Mouse (Mus musculus): ENCODE data around the gene Scamp3. TPM values are rescaled to one million over a fixed set of nuclear protein-coding genes. Genes with fewer than 3 reads are reported as not detected.
"Not testable (repeated sequence)": the region's sequence is repeated elsewhere in the genome, so short reads cannot be mapped to it uniquely, and the experiment has no call there.

Gene Scamp3
- total RNA-seq, 1 experiment from 2014 or later = 76.9 TPM

GRCm38 (mm10) chr3:89195979-89196877 lies 19.0 kb downstream of the Scamp3 start:
- peak; percentile 95 for DNase-seq

DNA sequence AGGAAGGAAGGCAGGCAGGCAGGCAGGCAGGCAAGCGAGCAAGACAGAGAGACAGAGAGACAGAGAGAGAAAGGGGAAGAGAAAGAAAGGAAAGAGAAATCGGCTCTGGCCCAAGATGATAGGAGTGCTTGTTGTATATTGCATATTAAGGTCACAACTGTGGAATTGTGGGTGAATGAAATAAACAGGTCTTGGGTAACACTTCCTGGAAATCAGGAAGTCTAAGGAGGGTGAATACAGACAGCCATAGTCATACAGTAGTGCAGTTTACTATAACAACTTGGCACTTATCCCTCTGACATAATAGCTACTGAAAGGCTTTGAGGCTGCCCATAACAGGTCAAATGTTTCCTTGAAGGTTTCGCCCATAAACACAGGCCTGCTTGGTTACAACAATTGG lies 22.6 kb downstream of the Scamp3 start:
- no peak for DNase-seq

DNA sequence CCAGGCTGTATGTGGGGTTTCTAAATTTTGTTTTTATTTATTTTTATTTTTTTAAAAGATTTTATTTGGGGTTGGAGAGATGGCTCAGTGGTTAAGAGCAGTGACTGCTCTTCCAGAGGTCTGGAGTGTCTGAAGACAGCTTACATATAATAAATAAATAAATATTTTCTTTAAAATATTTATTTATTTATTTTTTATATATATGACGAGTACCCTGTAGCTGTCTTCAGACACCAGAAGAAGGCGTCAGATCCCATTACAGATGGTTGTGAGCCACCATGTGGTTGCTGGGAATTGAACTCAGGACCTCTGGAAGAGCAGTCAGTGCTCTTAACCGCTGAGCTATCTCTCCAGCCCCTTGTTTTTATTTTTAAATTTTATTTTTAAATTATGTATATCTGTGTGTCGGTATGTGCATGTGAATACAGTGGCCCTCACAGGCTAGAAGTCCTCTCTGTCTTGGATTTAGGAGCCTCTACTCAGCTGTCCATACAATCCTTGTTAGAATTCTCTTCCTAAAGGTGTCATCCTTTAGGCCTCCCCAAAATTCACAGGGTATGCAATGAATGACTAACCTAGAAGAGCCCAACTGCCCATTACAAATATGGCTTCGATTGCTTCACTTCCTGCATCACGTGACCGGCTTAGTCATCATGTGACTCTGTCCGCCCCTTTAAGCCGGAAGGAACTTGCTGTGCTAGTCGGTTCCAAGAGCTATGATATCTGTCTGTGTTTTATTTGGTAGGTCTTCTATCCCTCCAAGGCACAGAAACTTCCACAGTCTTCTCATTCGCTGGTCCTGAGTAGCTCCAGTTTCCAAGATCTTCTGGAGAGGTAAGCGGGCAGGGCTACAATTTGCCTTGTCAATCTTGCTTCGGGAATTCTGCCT lies 25.2 kb downstream of the Scamp3 start, which contains the start of gene Gba:
TSS of gene Gba (plus strand) at position 676 of the 889 bp plus-strand sequence.
- peak; percentile 89 for DNase-seq

GRCm38 (mm10) chr3:89203142-89203514 lies 25.9 kb downstream of the Scamp3 start:
- no peak for DNase-seq

DNA sequence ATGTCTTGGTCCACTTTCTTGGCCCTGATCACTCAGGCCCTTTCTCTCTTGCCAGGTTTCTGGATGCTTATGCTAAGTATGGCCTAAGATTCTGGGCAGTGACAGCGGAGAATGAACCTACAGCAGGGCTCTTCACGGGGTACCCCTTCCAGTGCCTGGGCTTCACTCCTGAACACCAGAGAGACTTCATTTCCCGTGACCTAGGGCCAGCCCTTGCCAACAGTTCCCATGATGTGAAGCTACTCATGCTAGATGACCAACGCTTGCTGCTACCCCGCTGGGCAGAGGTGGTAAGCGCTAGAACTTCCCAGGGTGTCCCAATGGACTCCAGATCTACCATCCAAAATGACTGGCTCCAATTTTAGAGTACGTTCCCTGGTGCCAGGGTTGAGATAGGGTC lies 28.8 kb downstream of the Scamp3 start:
- no peak for DNase-seq

DNA sequence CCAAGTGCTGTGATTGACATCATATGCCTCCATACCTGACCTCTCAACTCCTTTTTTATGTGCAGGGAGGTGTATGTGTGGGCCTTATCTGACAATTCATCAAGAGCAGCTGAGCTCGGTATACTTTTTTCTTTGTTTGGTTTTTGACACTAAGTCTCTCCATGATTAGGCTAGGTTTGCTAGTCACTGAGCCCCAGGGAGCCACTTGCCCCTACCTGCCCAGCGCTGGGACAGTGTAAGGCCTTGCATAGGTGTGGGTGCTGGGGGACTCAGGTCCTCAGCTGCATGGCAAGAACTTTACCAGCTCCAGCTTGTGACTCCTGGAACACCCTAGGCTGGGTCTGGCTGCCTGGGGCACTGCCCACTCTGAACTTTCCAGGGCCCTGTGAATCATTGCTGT lies 29.4 kb downstream of the Scamp3 start:
- no peak for DNase-seq

DNA sequence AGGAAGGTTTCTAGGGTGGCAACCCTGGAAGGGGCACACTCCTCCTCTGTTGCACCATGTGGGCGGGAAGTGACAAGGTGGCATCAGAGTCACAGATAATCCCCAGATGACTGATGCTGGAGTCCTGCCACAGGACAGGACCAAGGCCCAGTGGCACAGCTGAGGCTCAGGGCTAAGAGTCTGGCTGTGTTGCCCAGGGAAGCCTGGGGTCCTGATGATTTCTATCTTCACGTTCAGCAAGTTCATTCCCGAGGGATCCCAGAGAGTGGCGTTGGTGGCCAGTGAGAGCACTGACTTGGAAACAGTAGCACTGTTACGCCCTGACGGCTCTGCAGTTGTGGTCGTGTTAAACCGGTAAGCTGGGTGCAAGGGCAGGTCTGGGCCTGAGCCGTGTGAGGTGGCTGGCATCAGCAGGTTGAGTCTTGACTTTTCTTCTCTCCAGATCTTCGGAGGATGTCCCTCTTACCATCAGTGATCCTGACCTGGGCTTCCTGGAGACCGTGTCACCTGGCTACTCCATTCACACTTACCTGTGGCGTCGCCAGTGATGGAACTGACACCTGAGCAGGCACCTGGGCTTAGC lies 30.9 kb downstream of the Scamp3 start:
- DNase-seq = no peak

DNA sequence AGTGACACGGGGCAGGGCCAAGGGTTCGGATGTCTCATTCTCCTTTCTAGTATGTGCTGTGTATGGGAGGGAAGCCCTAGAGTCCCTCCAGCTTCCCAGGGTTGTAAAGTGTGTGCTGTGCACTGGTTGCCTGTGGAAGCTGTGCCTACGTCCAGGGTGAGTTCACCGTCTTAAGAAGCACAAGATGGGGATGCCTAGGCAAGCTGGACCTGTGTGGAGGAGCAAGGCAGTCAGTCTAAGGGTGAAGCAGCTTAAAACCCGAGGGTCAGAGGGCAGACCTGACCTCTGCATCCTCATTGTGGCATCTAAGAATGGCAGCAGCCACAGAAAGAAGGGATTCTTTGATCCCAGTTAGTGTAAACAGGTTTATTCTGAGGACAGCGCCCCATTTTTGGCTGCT lies 31.5 kb downstream of the Scamp3 start:
- DNase-seq = no peak

- no peak for DNase-seq
Measured at GRCm38 (mm10) chr3:89209731-89210130, 32.5 kb downstream of the Scamp3 start.

GRCm38 (mm10) chr3:89210162-89210561 lies 32.9 kb downstream of the Scamp3 start:
- no peak for DNase-seq

DNA sequence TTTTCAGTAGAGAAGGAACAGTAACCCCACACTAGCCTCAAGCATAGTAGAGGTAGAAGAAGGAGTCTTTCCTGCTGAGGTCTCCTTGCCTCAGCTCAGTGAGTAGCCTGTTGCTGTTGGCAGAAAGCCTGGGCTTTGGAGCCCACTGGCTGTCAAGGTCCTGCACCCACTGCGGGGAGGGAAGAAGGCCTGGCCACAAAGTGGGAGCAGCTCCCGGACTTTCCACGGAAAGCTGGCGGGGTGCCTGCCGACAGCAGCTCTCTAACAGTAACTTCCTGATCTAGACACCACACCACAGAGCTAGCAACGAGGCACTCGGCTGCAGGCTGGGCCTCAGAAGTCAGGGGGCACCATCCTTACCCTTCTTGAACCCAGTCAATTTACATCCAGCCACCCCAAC lies 33.5 kb downstream of the Scamp3 start:
- DNase-seq = peak; percentile 54

DNA sequence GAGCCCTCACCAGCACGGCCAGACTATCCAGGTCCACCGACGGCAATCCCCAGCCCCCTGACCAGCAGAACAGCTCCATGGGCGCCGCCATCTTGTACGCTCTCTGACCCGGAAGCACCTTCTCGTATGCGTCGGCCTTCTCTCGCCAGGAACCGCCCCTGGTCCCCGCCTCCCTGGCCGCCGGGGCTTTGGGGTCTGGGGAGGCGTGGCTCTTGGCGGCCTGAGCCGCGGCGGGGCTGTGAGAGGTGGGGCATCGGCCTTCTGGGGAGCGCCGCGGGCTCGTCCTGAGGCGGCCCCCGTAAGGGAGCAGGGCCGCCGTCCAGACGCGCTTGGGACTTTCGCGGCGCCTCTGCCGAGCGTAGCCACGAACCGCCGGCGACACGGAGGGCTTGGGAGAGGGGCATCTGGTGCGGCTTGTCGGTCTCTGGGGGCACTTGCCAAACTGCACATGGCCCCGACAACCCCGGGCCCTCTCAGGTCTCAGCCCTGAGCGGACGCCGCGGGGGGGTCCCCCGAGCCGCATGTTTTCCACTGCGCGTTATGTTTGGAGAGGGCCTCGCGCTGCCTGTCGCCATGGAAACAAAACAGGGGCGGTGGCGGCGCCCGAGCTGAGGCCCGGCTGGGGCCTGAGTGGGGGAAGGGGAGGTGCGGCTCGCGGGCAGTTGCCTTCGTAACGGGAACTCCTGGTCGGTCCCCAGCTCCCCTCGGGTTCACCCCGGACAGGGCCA lies 36.7 kb downstream of the Scamp3 start:
- peak; percentile 95 for DNase-seq

DNA sequence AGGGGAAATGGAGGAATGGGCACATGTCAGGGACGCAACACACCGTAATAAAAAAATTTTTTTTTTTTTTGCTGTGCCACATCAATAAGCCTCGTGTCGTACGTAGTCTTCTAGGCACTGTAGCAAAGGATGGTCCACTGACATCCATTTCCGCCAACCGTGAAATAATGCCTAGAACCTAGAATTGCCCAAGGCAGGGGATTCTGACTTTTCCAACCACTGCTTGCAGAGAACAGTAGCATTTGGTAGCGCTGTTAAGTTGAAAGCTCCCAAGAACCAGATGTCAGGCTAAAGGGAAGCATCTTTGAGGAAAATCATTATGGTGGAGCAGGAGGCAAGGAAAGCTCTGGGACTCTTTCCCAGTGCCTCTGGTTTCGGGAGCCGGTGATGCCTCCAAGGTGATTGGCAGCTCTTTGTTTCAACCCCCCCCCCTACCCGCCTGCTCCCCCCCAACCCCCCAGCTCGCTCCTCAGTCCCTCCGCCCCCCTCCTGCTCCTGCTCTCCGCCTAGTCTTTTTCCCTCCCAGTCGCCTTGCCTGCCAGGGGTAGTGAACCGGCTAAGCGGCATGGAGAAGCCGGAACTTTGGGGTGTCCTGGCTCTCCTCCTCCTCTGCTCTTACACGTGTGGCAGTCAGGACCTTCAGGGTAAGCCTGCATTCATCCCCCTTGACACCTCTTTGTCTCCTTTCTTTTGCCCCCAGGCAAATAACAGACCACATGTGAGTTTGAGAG lies 37.6 kb downstream of the Scamp3 start, which contains the start of gene Thbs3:
TSS of gene Thbs3 (plus strand) at position 500 of the 731 bp plus-strand sequence.
- no peak for DNase-seq

DNA sequence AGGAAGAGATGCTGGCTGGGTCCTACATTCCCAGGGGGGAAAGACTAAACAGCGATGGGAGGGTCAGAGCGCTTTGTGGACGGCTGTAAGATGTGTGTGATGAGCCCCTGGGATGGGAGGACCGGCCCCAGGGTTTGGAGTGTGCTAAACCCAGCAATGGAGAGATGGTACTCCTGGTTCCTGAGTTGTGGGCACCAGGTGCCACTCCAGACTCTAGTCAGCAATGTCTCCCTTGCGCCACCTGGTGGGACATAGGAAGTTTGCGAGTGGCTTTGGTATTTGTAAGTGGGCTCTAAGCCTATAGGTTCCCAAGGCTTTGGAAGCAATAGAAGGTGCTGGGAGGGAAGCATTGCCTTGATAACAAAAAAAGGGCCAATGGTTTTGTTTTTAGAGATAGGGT lies 38.6 kb downstream of the Scamp3 start:
- peak; percentile 87 for DNase-seq

- DNase-seq = not testable (repeated sequence)
Measured at GRCm38 (mm10) chr3:89216407-89216806, 39.1 kb downstream of the Scamp3 start.

DNA sequence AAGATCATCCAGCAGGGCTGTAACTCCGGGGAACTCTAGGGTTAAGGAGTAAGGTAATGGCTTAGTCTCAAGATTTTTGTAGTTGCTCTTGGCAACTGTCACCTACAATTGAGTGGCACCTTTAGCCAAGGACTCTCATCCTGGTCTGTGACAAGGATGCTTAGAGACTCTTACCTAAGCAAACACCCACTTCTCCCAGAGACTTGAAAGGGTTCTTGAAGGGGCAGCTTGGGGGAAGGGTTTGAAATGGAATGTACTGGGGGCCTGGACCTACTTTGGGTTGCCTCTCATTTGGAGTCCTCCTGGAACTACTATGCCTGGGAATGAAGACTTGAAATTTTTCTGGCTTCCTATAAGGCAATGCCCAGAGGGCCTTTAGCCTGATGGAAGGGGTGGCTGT lies 41.0 kb downstream of the Scamp3 start:
- DNase-seq = no peak

DNA sequence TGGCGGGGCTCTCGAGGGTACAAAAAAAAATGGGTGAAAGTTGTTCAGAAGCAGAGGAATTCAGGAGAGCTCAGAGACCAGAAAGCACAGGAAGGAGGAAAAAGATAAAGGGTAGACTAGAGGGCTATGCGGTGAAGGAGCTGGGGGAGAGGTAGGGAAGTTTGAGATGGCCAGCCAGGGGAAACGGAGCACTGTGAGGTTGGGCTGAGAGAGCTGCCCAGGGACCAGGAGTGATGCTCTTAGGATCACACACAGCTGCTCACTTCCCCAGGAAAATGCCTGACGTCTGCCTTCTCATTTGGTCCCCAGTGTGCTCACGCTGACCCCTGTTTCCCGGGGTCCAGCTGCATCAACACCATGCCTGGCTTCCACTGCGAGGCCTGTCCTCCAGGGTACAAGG lies 42.3 kb downstream of the Scamp3 start:
- DNase-seq = no peak

GRCm38 (mm10) chr3:89221167-89221566 lies 43.9 kb downstream of the Scamp3 start:
- DNase-seq = no peak

GRCm38 (mm10) chr3:89224796-89225195 lies 47.5 kb downstream of the Scamp3 start:
- DNase-seq = no peak

DNA sequence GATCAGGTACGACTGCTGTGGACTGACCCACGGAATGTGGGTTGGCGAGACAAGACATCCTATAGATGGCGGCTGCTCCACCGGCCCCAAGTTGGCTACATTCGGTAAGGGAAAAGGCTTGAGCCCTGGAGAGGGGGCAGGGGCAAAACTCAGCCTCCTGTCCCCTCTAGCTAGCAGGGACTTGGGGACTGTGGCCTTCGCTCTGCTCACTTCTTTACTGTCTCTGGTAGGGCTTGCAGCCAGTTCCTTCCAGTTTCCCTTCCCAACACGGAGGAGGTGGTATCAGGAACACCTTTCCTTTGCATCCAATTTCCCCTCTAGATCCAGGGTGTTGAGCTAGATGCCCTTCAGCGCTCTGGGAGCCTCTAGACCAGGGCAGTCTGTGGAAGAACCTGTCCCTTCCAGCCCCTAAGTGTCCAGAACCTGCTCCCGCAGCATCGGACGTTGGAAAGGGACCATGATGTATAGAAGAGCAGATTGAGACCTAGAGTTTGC lies 48.1 kb downstream of the Scamp3 start:
- no peak for DNase-seq

GRCm38 (mm10) chr3:89225918-89226317 lies 48.6 kb downstream of the Scamp3 start:
- DNase-seq = no peak

All from adrenal gland, postnatal 14 days (tissue).